Mouse (Mus musculus) thymus, adult 2 months (tissue): ENCODE results near the gene Hgd. TPM values are rescaled to one million over a fixed set of nuclear protein-coding genes. Genes with fewer than 3 reads are reported as not detected.

ENCODE experiments used
- DNase-seq: peaks from one replicate; pipeline ENCODE4 v3.0.0; 2021
- H3K27ac ChIP-seq: fragments of 200-500 bp; 2 replicates; pipeline ENCODE4 v1.5.1; 2012; ENCODE audit warnings: low read length, control low read depth; ENCODE audit not compliant: control insufficient read depth, insufficient read depth
- H3K27me3 ChIP-seq: fragments of 200-500 bp; 2 replicates; pipeline ENCODE4 v1.6.1; 2012; ENCODE audit warnings: mild to moderate bottlenecking, low read length, moderate library complexity, mixed read lengths; ENCODE audit not compliant: control insufficient read depth, insufficient read depth
- H3K36me3 ChIP-seq: fragments of 200-500 bp; 2 replicates; pipeline ENCODE4 v1.6.1; 2012; ENCODE audit warnings: mild to moderate bottlenecking, low read length, moderate library complexity; ENCODE audit not compliant: control insufficient read depth, insufficient read depth
- H3K4me1 ChIP-seq: fragments of 200-500 bp; replicated peaks from 2 replicates; pipeline ENCODE4 v1.6.1; 2012; ENCODE audit warnings: low read length; ENCODE audit not compliant: control insufficient read depth, insufficient read depth
- H3K4me3 ChIP-seq: fragments of 200-500 bp; 2 replicates; pipeline ENCODE4 v1.5.1; 2012; ENCODE audit warnings: mild to moderate bottlenecking, low read length, control low read depth, moderate library complexity; ENCODE audit not compliant: control insufficient read depth, insufficient read depth
- CTCF ChIP-seq: fragments of 200-500 bp; IDR thresholded peaks from 2 replicates; pipeline ENCODE4 v1.5.1; 2012; ENCODE audit warnings: mild to moderate bottlenecking, control low read depth, low read length, moderate library complexity, borderline replicate concordance; ENCODE audit not compliant: control insufficient read depth, poor library complexity, insufficient read depth; ENCODE audit errors: extremely low read depth
- POLR2A ChIP-seq: fragments of 200-500 bp; IDR thresholded peaks from 2 replicates; pipeline ENCODE4 v1.6.1; 2012; ENCODE audit warnings: mild to moderate bottlenecking, low read length, control low read depth, moderate library complexity; ENCODE audit not compliant: control insufficient read depth, poor library complexity, insufficient read depth; ENCODE audit errors: extremely low read depth
- WGBS: fragments of 180-500 bp; shearing (Covaris S2); methylation state at CpG from one replicate; pipeline ENCODE4 v1.1.7; 2018; 5-methylcytosine and 5-hydroxymethylcytosine counted together
- polyA plus RNA-seq: library from polyadenylated mRNA; depleted of rRNA; stranded (reverse); fragments of >200 nt; gene quantifications from 2 replicates; pipeline ENCODE4 v1.2.3, GENCODE M21; 2012

Hgd gene
- polyA plus RNA-seq, 1 experiment, result 0.54 TPM

DNA sequence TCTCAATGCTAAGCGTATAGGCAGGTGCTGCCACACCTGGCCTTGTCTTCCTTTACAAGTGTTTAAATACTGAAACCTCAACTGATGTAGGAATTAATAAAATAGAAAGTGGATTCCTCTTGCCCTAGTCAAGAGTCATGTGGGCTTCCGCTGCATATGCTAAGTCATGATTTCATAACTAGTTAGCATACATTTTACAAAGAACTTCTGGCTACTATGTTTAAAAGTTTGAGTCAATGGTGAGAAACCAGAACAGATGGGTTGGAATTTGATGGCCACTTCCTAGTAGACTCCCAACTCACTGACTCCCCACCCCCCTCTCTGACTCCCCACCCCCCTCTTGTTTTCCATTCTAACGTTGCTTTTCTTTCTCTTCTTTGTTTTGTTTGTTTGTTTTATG, 19.4 kb downstream of the Hgd start:
- Histone ChIP-seq H3K27me3 (no peaks in the 10 kb centered on the region), H3K4me3 (no peak overlapping the region), H3K4me1 (no peaks in the 10 kb centered on the region), H3K36me3 (no peaks in the 10 kb centered on the region), H3K27ac (no peak overlapping the region)
- no peak for DNase-seq
- 80% methylated on average over 3 of the region's 3 CpGs for WGBS
- TF ChIP-seq CTCF (no peak), POLR2A (no peak)

DNA sequence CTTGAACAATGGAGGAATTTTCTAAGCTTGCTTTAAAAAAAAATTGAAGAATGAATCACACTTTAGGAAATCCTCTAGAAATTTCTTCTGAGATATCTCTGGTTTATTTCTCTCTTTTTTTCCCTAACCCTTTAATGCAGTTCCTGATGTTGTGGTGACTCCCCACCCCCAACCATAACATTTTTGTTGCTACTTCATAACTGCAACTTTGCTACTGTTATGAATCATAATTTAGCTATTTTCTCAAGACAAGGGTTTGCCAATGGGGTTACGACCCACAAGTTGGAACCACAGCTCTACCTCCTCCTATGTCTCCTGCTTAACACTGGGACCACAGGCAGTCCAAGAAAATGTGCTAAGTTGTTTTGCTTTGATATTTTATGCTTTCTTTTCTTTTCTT, 23.5 kb downstream of the Hgd start:
- no peak for DNase-seq
- 98% methylated on average over 1 of the region's 1 CpGs for WGBS
- Histone ChIP-seq H3K27me3 (no peaks in the 10 kb centered on the region), H3K27ac (no peak overlapping the region), H3K4me3 (no peak overlapping the region), H3K4me1 (no peaks in the 10 kb centered on the region), H3K36me3 (no peaks in the 10 kb centered on the region)
- no peak for TF ChIP-seq POLR2A

DNA sequence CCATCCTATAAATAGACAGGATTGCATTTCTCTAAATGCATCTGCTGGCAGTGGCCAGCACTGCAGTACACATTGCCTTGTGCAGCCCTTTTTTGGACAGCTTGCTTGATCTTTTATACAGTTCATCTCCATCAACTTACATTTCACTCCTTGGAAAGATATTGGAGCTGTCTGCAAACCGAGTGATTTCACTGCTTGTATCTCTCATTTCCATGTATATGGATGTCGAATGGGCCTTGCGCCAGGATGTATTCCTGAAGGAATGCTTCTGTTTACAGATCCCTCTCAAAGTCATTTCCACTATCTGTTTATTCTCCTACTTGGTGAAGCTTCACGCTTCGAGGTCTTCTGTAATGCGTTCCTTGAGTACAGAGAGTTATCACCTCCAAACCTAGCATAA, 24.3 kb downstream of the Hgd start:
- H3K4me3 ChIP-seq, result no peak overlapping the region
- 93% methylated on average over 6 of the region's 6 CpGs for WGBS
- H3K36me3 ChIP-seq, result no peaks in the 10 kb centered on the region
- no peaks in the 10 kb centered on the region for H3K27me3 ChIP-seq
- no peak for DNase-seq
- TF ChIP-seq CTCF (no peak), POLR2A (no peak)
- no peaks in the 10 kb centered on the region for H3K4me1 ChIP-seq
- no peak overlapping the region for H3K27ac ChIP-seq

DNA sequence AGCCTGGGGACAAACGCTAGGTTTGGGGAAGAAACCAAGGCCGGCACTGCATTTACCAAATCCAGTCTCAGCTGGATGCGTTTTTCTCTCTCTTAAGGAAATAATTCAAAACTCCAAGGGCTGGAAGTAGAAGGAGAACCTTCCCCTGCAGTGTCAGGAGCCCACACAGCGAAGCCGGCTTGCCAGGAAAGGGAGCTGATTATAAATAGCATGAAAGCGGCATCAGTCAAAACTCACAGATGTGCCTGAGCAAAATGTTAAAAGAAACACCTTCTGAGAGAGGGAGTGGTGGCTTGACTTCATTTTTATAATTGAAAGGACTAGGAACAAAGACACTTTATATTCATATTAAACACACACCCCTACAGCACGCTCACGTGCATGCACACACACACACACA, 30.4 kb downstream of the Hgd start:
- Histone ChIP-seq H3K36me3 (no peaks in the 10 kb centered on the region), H3K27ac (no peak overlapping the region), H3K4me1 (no peaks in the 10 kb centered on the region), H3K27me3 (no peaks in the 10 kb centered on the region), H3K4me3 (no peak overlapping the region)
- TF ChIP-seq CTCF, result no peak
- no peak for TF ChIP-seq POLR2A
- no peak for DNase-seq
- 90% methylated on average over 8 of the region's 8 CpGs for WGBS

DNA sequence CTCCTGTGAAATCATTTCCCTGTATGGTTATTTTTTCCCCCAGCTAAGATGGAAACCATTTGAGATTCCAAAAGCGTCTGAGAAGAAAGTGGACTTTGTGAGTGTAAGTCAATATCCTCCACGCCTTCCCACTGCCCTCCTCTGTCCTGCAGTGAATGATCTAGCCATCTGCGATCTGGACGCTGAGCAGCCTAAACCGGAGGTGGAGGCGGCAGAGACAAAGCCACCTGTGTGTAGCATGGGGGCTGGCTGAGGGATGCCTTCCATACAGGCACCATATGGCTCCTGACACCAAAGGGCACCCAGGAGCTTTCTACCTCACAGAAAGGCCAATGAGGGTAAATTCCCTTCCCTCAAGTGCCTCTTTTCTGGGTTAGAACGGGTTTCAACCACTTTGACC, 31.1 kb downstream of the Hgd start:
- H3K27ac ChIP-seq, result no peak overlapping the region
- TF ChIP-seq CTCF (no peak), POLR2A (no peak)
- DNase-seq, result no peak
- no peaks in the 10 kb centered on the region for H3K27me3 ChIP-seq
- H3K4me1 ChIP-seq, result no peaks in the 10 kb centered on the region
- H3K4me3 ChIP-seq, result no peak overlapping the region
- no peaks in the 10 kb centered on the region for H3K36me3 ChIP-seq
- WGBS, result 96% methylated on average over 7 of the region's 7 CpGs

DNA sequence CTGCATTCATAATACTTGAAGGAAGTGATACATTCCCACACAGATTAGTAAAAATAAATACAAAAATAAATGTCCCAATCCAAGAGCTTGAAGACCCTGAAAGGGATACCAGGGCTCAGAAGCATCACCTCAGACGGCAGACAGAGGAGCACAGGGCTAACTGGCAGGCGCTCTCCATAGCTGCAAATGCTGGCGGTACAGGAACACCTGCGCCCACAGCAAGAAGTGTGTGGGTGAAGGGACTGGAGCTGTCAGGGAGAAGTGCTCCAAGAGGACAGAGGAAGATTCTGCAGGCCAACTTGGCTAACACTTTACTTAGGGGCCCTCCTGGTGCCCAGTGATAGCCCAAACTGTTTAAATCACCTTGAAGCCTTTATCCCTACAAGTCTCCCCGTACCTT, 32.1 kb downstream of the Hgd start:
- H3K36me3 ChIP-seq, result no peaks in the 10 kb centered on the region
- no peak overlapping the region for H3K4me3 ChIP-seq
- no peak overlapping the region for H3K27ac ChIP-seq
- WGBS, result 94% methylated on average over 5 of the region's 5 CpGs
- no peaks in the 10 kb centered on the region for H3K27me3 ChIP-seq
- no peaks in the 10 kb centered on the region for H3K4me1 ChIP-seq
- DNase-seq, result no peak
- TF ChIP-seq POLR2A (no peak), CTCF (no peak)

DNA sequence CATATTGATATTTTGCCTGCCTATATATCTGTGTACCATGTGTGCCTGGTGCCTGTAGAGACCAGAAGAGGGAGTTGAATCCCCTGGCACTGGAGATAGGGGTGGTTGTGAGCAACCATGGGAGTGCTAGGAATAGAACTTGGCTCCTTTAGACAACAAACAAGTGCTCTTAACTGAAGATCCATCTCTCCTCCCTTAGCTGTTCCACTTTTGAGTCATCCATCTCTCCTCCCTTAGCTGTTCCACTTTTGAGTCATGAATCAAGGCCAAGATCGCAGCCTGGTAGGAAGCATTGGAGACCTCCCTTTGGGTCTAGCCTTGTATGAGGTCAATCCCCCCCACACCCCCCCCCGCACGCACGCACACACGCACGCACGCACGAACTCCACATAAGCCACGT, 34.6 kb downstream of the Hgd start:
- no peak for TF ChIP-seq CTCF
- TF ChIP-seq POLR2A, result no peak
- H3K36me3 ChIP-seq, result no peaks in the 10 kb centered on the region

DNA sequence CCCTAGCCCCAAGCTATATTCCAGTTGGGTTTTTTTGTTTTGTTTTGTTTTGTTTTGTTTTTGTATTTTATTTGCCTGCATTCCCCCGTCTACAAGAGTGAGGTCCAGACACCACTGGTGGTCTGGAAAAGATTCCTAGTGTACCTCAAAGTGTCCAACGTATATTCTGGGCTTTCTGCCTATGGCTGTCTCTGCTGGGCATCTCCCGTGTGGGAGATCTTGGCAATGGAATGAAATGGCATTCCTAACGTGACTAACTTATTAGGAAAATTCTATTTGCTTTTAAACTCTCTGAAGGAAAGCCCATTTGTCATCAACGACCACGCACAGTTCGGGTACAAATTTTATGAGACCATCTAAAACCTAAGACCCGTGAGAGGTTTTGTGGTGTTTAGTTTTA, 35.5 kb downstream of the Hgd start:
- no peak overlapping the region for H3K27ac ChIP-seq
- no peaks in the 10 kb centered on the region for H3K36me3 ChIP-seq
- no peak for DNase-seq
- no peaks in the 10 kb centered on the region for H3K4me1 ChIP-seq
- 90% methylated on average over 8 of the region's 8 CpGs for WGBS
- H3K4me3 ChIP-seq, result no peak overlapping the region
- TF ChIP-seq POLR2A, result no peak
- no peak for TF ChIP-seq CTCF
- H3K27me3 ChIP-seq, result no peaks in the 10 kb centered on the region

More for the DNA sequence above, 34.6 kb downstream of the Hgd start:
- no peak for DNase-seq
- Histone ChIP-seq H3K27me3 (no peaks in the 10 kb centered on the region), H3K4me1 (no peaks in the 10 kb centered on the region), H3K27ac (no peak overlapping the region), H3K4me3 (no peak overlapping the region)
- WGBS, result 90% methylated on average over 9 of the region's 9 CpGs
